Mouse (Mus musculus) embryonic fibroblast, embryonic 13.5 days (primary cell): ENCODE results near the gene Fgr. TPM values are rescaled to one million over a fixed set of nuclear protein-coding genes. Genes with fewer than 3 reads are reported as not detected.

Experiments used
- H3K27ac ChIP-seq: 2 replicates; pipeline ENCODE4 v1.5.1; 2012; ENCODE audit warnings: low read length, control low read depth, inconsistent platforms; ENCODE audit not compliant: insufficient read depth
- H3K4me1 ChIP-seq: 2 replicates; pipeline ENCODE4 v1.6.1; 2011; ENCODE audit warnings: low read length; ENCODE audit not compliant: control insufficient read depth, insufficient read depth
- H3K4me3 ChIP-seq: 2 replicates; pipeline ENCODE4 v1.5.1; 2011; ENCODE audit warnings: mild to moderate bottlenecking, control low read depth, low read length; ENCODE audit not compliant: insufficient read depth
- CTCF ChIP-seq: IDR thresholded peaks from 2 replicates; pipeline ENCODE4 v1.5.1; 2011; ENCODE audit warnings: mild to moderate bottlenecking, control low read depth, low read length, moderate library complexity, borderline replicate concordance; ENCODE audit not compliant: insufficient read depth
- POLR2A ChIP-seq: IDR thresholded peaks from 2 replicates; pipeline ENCODE4 v1.6.1; 2011; ENCODE audit warnings: low read depth, mild to moderate bottlenecking, control low read depth, low read length, moderate library complexity
- polyA plus RNA-seq: library from polyadenylated mRNA; stranded (reverse); fragments of >200 nt; gene quantifications from 2 replicates; pipeline ENCODE4 v1.2.4, GENCODE M21; 2011; ENCODE audit warnings: low read depth; ENCODE audit not compliant: missing spikeins, insufficient read length

Fgr gene
- polyA plus RNA-seq, 1 experiment, result not detected

GRCm38 (mm10) chr4:133042244-133042643, 68.3 kb downstream of the Fgr start:
- no peak for TF ChIP-seq CTCF
- no peak for TF ChIP-seq POLR2A
- H3K4me1 ChIP-seq, result peaks cover 49% of the 10 kb centered on the region
- no peak overlapping the region for H3K27ac ChIP-seq
- no peak overlapping the region for H3K4me3 ChIP-seq

- Histone ChIP-seq H3K4me1 (peaks cover 49% of the 10 kb centered on the region), H3K27ac (peak overlapping the region; percentile 21; the same call in 1 of the 2 replicates), H3K4me3 (no peak overlapping the region; the same call in 1 of the 2 replicates)
- TF ChIP-seq CTCF, result no peak
- TF ChIP-seq POLR2A, result no peak
These were observed 69.0 kb downstream of the Fgr start for GRCm38 (mm10) chr4:133042651-133043635.

GRCm38 (mm10) chr4:133043798-133044646, 70.1 kb downstream of the Fgr start:
- H3K4me1 ChIP-seq, result peaks cover 49% of the 10 kb centered on the region
- TF ChIP-seq POLR2A, result no peak
- TF ChIP-seq CTCF, result no peak
- peak overlapping the region; percentile 21; the same call in 1 of the 2 replicates for H3K27ac ChIP-seq
- H3K4me3 ChIP-seq, result no peak overlapping the region

GRCm38 (mm10) chr4:133044647-133045094, 70.8 kb downstream of the Fgr start:
- Histone ChIP-seq H3K27ac (peak overlapping the region; percentile 7; the same call in 1 of the 2 replicates), H3K4me1 (peaks cover 49% of the 10 kb centered on the region), H3K4me3 (no peak overlapping the region)
- TF ChIP-seq POLR2A (no peak), CTCF (no peak)

GRCm38 (mm10) chr4:133045771-133046474, 72.0 kb downstream of the Fgr start:
- 0 out of 2 replicates have a peak overlapping the region, but pooled peaks have one; percentile 7 for H3K27ac ChIP-seq
- H3K4me3 ChIP-seq, result no peak overlapping the region
- peaks cover 51% of the 10 kb centered on the region for H3K4me1 ChIP-seq
- TF ChIP-seq CTCF, result no peak
- TF ChIP-seq POLR2A, result no peak

- H3K4me3 ChIP-seq, result no peak overlapping the region
These were observed 72.9 kb downstream of the Fgr start for GRCm38 (mm10) chr4:133046691-133047352.

GRCm38 (mm10) chr4:133047353-133048105, 73.6 kb downstream of the Fgr start:
- Histone ChIP-seq H3K27ac (no peak overlapping the region), H3K4me3 (no peak overlapping the region), H3K4me1 (peaks cover 42% of the 10 kb centered on the region)
- TF ChIP-seq CTCF (no peak), POLR2A (no peak)

More at GRCm38 (mm10) chr4:133046691-133047352, 72.9 kb downstream of the Fgr start:
- TF ChIP-seq CTCF (no peak), POLR2A (no peak)
- no peak overlapping the region for H3K27ac ChIP-seq
- peaks cover 46% of the 10 kb centered on the region for H3K4me1 ChIP-seq
